Mouse (Mus musculus): Measurements from ENCODE around the gene Gspt1. TPM values are rescaled to one million over a fixed set of nuclear protein-coding genes. Genes with fewer than 3 reads are reported as not detected.

Gene Gspt1
- polyA plus RNA-seq, 1 experiment from 2014 or later = 61.3 TPM

- H3K4me2 ChIP-seq (ENCODE audit: low read length) = no peak overlapping the region
- 35% methylated on average over 3 of the region's 3 CpGs for WGBS
Measured at GRCm38 (mm10) chr16:11276888-11277287, 22.8 kb upstream of the Gspt1 start.

GRCm38 (mm10) chr16:11271073-11271472 lies 16.9 kb upstream of the Gspt1 start:
- Histone ChIP-seq H3K27me3 (ENCODE audit: control insufficient read depth, insufficient read depth, low read length) (no peaks in the 10 kb centered on the region), H3K9me3 (ENCODE audit: control insufficient read depth, low read length) (no peaks in the 10 kb centered on the region), H3K27ac (replicated peaks; ENCODE audit: low read depth, low read length) (no peak overlapping the region), H3K4me2 (ENCODE audit: low read length) (no peak overlapping the region), H3K4me1 (ENCODE audit: control insufficient read depth, insufficient read depth, low read length) (no peaks in the 10 kb centered on the region), H3K4me3 (replicated peaks; ENCODE audit: low read depth, low read length) (no peak overlapping the region), H3K36me3 (ENCODE audit: control insufficient read depth, insufficient read depth, low read length) (no peaks in the 10 kb centered on the region), H3K9ac (replicated peaks; ENCODE audit: low read length) (no peak overlapping the region)
- ATAC-seq (ENCODE audit: low FRiP score, low TSS enrichment) (no peak), DNase-seq (no peak)

More at GRCm38 (mm10) chr16:11276888-11277287, 22.8 kb upstream of the Gspt1 start:
- no peak for DNase-seq
- Histone ChIP-seq H3K9me3 (ENCODE audit: control insufficient read depth, low read length) (no peaks in the 10 kb centered on the region), H3K27me3 (ENCODE audit: control insufficient read depth, insufficient read depth, low read length) (no peaks in the 10 kb centered on the region), H3K36me3 (ENCODE audit: control insufficient read depth, insufficient read depth, low read length) (no peaks in the 10 kb centered on the region), H3K4me3 (replicated peaks; ENCODE audit: low read depth, low read length) (no peak overlapping the region), H3K4me1 (ENCODE audit: control insufficient read depth, insufficient read depth, low read length) (no peaks in the 10 kb centered on the region), H3K9ac (replicated peaks; ENCODE audit: low read length) (no peak overlapping the region), H3K27ac (replicated peaks; ENCODE audit: low read depth, low read length) (no peak overlapping the region)
- ATAC-seq (ENCODE audit: low FRiP score, low TSS enrichment) = no peak

- 89% methylated on average over 2 of the region's 2 CpGs for WGBS
- no peaks in the 10 kb centered on the region for H3K27me3 ChIP-seq (ENCODE audit: control insufficient read depth, insufficient read depth, low read length)
- DNase-seq (no peak), ATAC-seq (ENCODE audit: low FRiP score, low TSS enrichment) (no peak)
- H3K27ac ChIP-seq (replicated peaks; ENCODE audit: low read depth, low read length) = no peak overlapping the region
- no peak overlapping the region for H3K9ac ChIP-seq (replicated peaks; ENCODE audit: low read length)
- no peak overlapping the region for H3K4me2 ChIP-seq (ENCODE audit: low read length)
- no peaks in the 10 kb centered on the region for H3K9me3 ChIP-seq (ENCODE audit: control insufficient read depth, low read length)
- H3K36me3 ChIP-seq (ENCODE audit: control insufficient read depth, insufficient read depth, low read length) = no peaks in the 10 kb centered on the region
- no peak overlapping the region for H3K4me3 ChIP-seq (replicated peaks; ENCODE audit: low read depth, low read length)
- H3K4me1 ChIP-seq (ENCODE audit: control insufficient read depth, insufficient read depth, low read length) = no peaks in the 10 kb centered on the region
Measured at GRCm38 (mm10) chr16:11270642-11271041, 16.5 kb upstream of the Gspt1 start.

- H3K4me1 ChIP-seq (ENCODE audit: control insufficient read depth, insufficient read depth, low read length) = no peaks in the 10 kb centered on the region
- ATAC-seq (ENCODE audit: low FRiP score, low TSS enrichment) (no peak), DNase-seq (no peak)
- no peak overlapping the region for H3K27ac ChIP-seq (replicated peaks; ENCODE audit: low read depth, low read length)
- H3K9ac ChIP-seq (replicated peaks; ENCODE audit: low read length) = no peak overlapping the region
- H3K27me3 ChIP-seq (ENCODE audit: control insufficient read depth, insufficient read depth, low read length) = no peaks in the 10 kb centered on the region
- 31% methylated on average over 6 of the region's 6 CpGs for WGBS
- no peaks in the 10 kb centered on the region for H3K9me3 ChIP-seq (ENCODE audit: control insufficient read depth, low read length)
- no peaks in the 10 kb centered on the region for H3K36me3 ChIP-seq (ENCODE audit: control insufficient read depth, insufficient read depth, low read length)
- no peak overlapping the region for H3K4me2 ChIP-seq (ENCODE audit: low read length)
- no peak overlapping the region for H3K4me3 ChIP-seq (replicated peaks; ENCODE audit: low read depth, low read length)
Measured at GRCm38 (mm10) chr16:11269808-11270207, 15.7 kb upstream of the Gspt1 start.

GRCm38 (mm10) chr16:11266556-11266955 lies 12.4 kb upstream of the Gspt1 start:
- ATAC-seq (ENCODE audit: low FRiP score, low TSS enrichment) (no peak), DNase-seq (no peak)
- Histone ChIP-seq H3K9me3 (ENCODE audit: control insufficient read depth, low read length) (no peaks in the 10 kb centered on the region), H3K36me3 (ENCODE audit: control insufficient read depth, insufficient read depth, low read length) (no peaks in the 10 kb centered on the region), H3K9ac (replicated peaks; ENCODE audit: low read length) (no peak overlapping the region), H3K27ac (replicated peaks; ENCODE audit: low read depth, low read length) (no peak overlapping the region), H3K4me2 (ENCODE audit: low read length) (no peak overlapping the region), H3K27me3 (ENCODE audit: control insufficient read depth, insufficient read depth, low read length) (no peaks in the 10 kb centered on the region), H3K4me3 (replicated peaks; ENCODE audit: low read depth, low read length) (no peak overlapping the region), H3K4me1 (ENCODE audit: control insufficient read depth, insufficient read depth, low read length) (no peaks in the 10 kb centered on the region)
- WGBS = 82% methylated on average over 2 of the region's 2 CpGs

- Histone ChIP-seq H3K4me1 (ENCODE audit: control insufficient read depth, insufficient read depth, low read length) (no peaks in the 10 kb centered on the region), H3K36me3 (ENCODE audit: control insufficient read depth, insufficient read depth, low read length) (no peaks in the 10 kb centered on the region), H3K4me2 (ENCODE audit: low read length) (no peak overlapping the region), H3K27ac (replicated peaks; ENCODE audit: low read depth, low read length) (no peak overlapping the region), H3K27me3 (ENCODE audit: control insufficient read depth, insufficient read depth, low read length) (no peaks in the 10 kb centered on the region), H3K9ac (replicated peaks; ENCODE audit: low read length) (no peak overlapping the region), H3K9me3 (ENCODE audit: control insufficient read depth, low read length) (no peaks in the 10 kb centered on the region), H3K4me3 (replicated peaks; ENCODE audit: low read depth, low read length) (no peak overlapping the region)
- no peak for ATAC-seq (ENCODE audit: low FRiP score, low TSS enrichment)
- no peak for DNase-seq
Measured at GRCm38 (mm10) chr16:11263266-11263665, 9.1 kb upstream of the Gspt1 start.

GRCm38 (mm10) chr16:11254723-11255164 lies 619 bp upstream of the Gspt1 start:
- H3K27me3 ChIP-seq (ENCODE audit: control insufficient read depth, insufficient read depth, low read length) = no peaks in the 10 kb centered on the region
- 21% methylated on average over 10 of the region's 10 CpGs for WGBS
- peak overlapping the region; percentile 89 for H3K27ac ChIP-seq (replicated peaks; ENCODE audit: low read depth, low read length)
- H3K9ac ChIP-seq (replicated peaks; ENCODE audit: low read length) = peak overlapping the region; percentile 55
- H3K9me3 ChIP-seq (ENCODE audit: control insufficient read depth, low read length) = no peaks in the 10 kb centered on the region
- H3K36me3 ChIP-seq (ENCODE audit: control insufficient read depth, insufficient read depth, low read length) = no peaks in the 10 kb centered on the region
- H3K4me2 ChIP-seq (ENCODE audit: low read length) = peak overlapping the region; percentile 94
- peak overlapping the region; percentile 98 for H3K4me3 ChIP-seq (replicated peaks; ENCODE audit: low read depth, low read length)
- DNase-seq (no peak), ATAC-seq (ENCODE audit: low FRiP score, low TSS enrichment) (no peak)
- H3K4me1 ChIP-seq (ENCODE audit: control insufficient read depth, insufficient read depth, low read length) = peaks cover 16% of the 10 kb centered on the region

- no peaks in the 10 kb centered on the region for H3K36me3 ChIP-seq (ENCODE audit: control insufficient read depth, insufficient read depth, low read length)
- H3K4me1 ChIP-seq (ENCODE audit: control insufficient read depth, insufficient read depth, low read length) = peaks cover 16% of the 10 kb centered on the region
- H3K27ac ChIP-seq (replicated peaks; ENCODE audit: low read depth, low read length) = peak overlapping the region; percentile 87
- DNase-seq = peak; percentile 42
- ATAC-seq (ENCODE audit: low FRiP score, low TSS enrichment) = peak; percentile 18; the same call in 1 of the 2 replicates
- H3K27me3 ChIP-seq (ENCODE audit: control insufficient read depth, insufficient read depth, low read length) = no peaks in the 10 kb centered on the region
- peak overlapping the region; percentile 94 for H3K4me2 ChIP-seq (ENCODE audit: low read length)
- WGBS = under 1% methylated on average over 58 of the region's 58 CpGs
- no peaks in the 10 kb centered on the region for H3K9me3 ChIP-seq (ENCODE audit: control insufficient read depth, low read length)
- peak overlapping the region; percentile 90 for H3K9ac ChIP-seq (replicated peaks; ENCODE audit: low read length)
- peak overlapping the region; percentile 98 for H3K4me3 ChIP-seq (replicated peaks; ENCODE audit: low read depth, low read length)
Measured at GRCm38 (mm10) chr16:11253065-11253831, 877 bp downstream of the Gspt1 start.

GRCm38 (mm10) chr16:11247791-11248190 lies 6.3 kb downstream of the Gspt1 start:
- H3K27me3 ChIP-seq (ENCODE audit: control insufficient read depth, insufficient read depth, low read length) = no peaks in the 10 kb centered on the region
- no peak overlapping the region for H3K4me3 ChIP-seq (replicated peaks; ENCODE audit: low read depth, low read length)
- 94% methylated on average over 2 of the region's 2 CpGs for WGBS
- H3K4me1 ChIP-seq (ENCODE audit: control insufficient read depth, insufficient read depth, low read length) = peaks cover 15% of the 10 kb centered on the region
- no peak overlapping the region for H3K27ac ChIP-seq (replicated peaks; ENCODE audit: low read depth, low read length)
- H3K9me3 ChIP-seq (ENCODE audit: control insufficient read depth, low read length) = no peaks in the 10 kb centered on the region
- no peak for ATAC-seq (ENCODE audit: low FRiP score, low TSS enrichment)
- H3K36me3 ChIP-seq (ENCODE audit: control insufficient read depth, insufficient read depth, low read length) = no peaks in the 10 kb centered on the region
- no peak overlapping the region for H3K4me2 ChIP-seq (ENCODE audit: low read length)
- no peak overlapping the region for H3K9ac ChIP-seq (replicated peaks; ENCODE audit: low read length)
- no peak for DNase-seq

Measured in midbrain, embryonic 14.5 days (tissue).